ENCODE assay signal across 22 mouse cellular contexts in genomic region chr19:10495670-10496069, GRCm38 (mm10). TPM values are rescaled to one million over a fixed set of nuclear protein-coding genes. Genes with fewer than 3 reads are reported as not detected.
DNase-seq lines count a peak whose midpoint lies in the region; ATAC-seq and TF ChIP-seq lines count a peak whose summit lies in the region.
"Had no signal": no experiment of that assay in that cellular context is flagged by ENCODE, and none has a peak within 500 bp of the region (broad histone marks: within the 10 kb centered on the region; RNA-seq: fewer than 3 reads in every experiment).

No protein-coding gene starts in this region.

- no peaks in the 10 kb centered on the region for H3K9me3 ChIP-seq in hindbrain, embryonic 13.5 days
- H3K9me3 ChIP-seq in hindbrain, postnatal 0 days (ENCODE audit: low read length): no peaks in the 10 kb centered on the region
- H3K9me3 ChIP-seq in kidney, embryonic 14.5 days (ENCODE audit: control insufficient read depth, low read length): no peaks in the 10 kb centered on the region
- H3K9me3 ChIP-seq: embryonic facial prominence, embryonic 13.5 days; forebrain, embryonic 12.5 days; heart, embryonic 10.5 days; hindbrain, embryonic 12.5 days had no signal

- no peak for TF ChIP-seq CTCF in hindbrain, postnatal 0 days (IDR thresholded peaks at IDR 0.05; ENCODE audit: low read depth)
- TF ChIP-seq CTCF in C2C12 (IDR thresholded peaks at IDR 0.05; ENCODE audit: control insufficient read depth, insufficient read depth, insufficient read length): no peak

- H3K4me2 ChIP-seq in hindbrain, embryonic 13.5 days: no peak overlapping the region
- H3K4me2 ChIP-seq in hindbrain, postnatal 0 days (ENCODE audit: low read depth, low read length): no peak overlapping the region
- no peak overlapping the region for H3K4me2 ChIP-seq in kidney, embryonic 14.5 days (replicated peaks; ENCODE audit: low read depth, low read length)
- H3K4me2 ChIP-seq: embryonic facial prominence, embryonic 13.5 days; forebrain, embryonic 12.5 days; hindbrain, embryonic 12.5 days had no signal

- no peaks in the 10 kb centered on the region for H3K79me3 ChIP-seq in C2C12 (ENCODE audit: low read depth)

- DNase-seq in hindbrain, postnatal 0 days (ENCODE audit: low spot score): no peak
- DNase-seq in 3T3-L1 (ENCODE audit: low read depth, low spot score): peak; percentile 21
- DNase-seq in adrenal gland, postnatal 36 days: peak; percentile 53 to 57
- DNase-seq in lung, adult 18-20 months: no peak
- DNase-seq: cerebellum, adult 18-20 months; cerebellum, adult 9-11 months; cerebellum, postnatal 36 days; gastrocnemius, postnatal 10 days; heart, adult 18-20 months; heart, postnatal 10 days; heart, postnatal 4 days; kidney, adult 11 months; kidney, adult 9 months had no signal

- no peaks in the 10 kb centered on the region for H3K27me3 ChIP-seq in hindbrain, embryonic 13.5 days
- H3K27me3 ChIP-seq in hindbrain, postnatal 0 days (ENCODE audit: insufficient read depth, low read length): no peaks in the 10 kb centered on the region
- H3K27me3 ChIP-seq in C2C12 (ENCODE audit: control insufficient read depth, insufficient read depth, insufficient read length): no peaks in the 10 kb centered on the region
- no peaks in the 10 kb centered on the region for H3K27me3 ChIP-seq in kidney, embryonic 14.5 days (ENCODE audit: control insufficient read depth, insufficient read depth, low read length)
- H3K27me3 ChIP-seq: embryonic facial prominence, embryonic 13.5 days; forebrain, embryonic 12.5 days; hindbrain, embryonic 12.5 days had no signal

- no peak overlapping the region for H3K4me3 ChIP-seq in hindbrain, embryonic 13.5 days
- H3K4me3 ChIP-seq in hindbrain, postnatal 0 days (ENCODE audit: low read length): no peak overlapping the region
- H3K4me3 ChIP-seq in C2C12 (ENCODE audit: insufficient read depth, poor library complexity, severe bottlenecking): no peak overlapping the region
- no peak overlapping the region for H3K4me3 ChIP-seq in kidney, embryonic 14.5 days (ENCODE audit: low read length)
- H3K4me3 ChIP-seq: embryonic facial prominence, embryonic 13.5 days; forebrain, embryonic 12.5 days; heart, embryonic 10.5 days; hindbrain, embryonic 12.5 days had no signal

- H3K9ac ChIP-seq in hindbrain, embryonic 13.5 days: no peak overlapping the region
- H3K9ac ChIP-seq in hindbrain, postnatal 0 days (replicated peaks; ENCODE audit: low read length): no peak overlapping the region
- H3K9ac ChIP-seq in kidney, embryonic 14.5 days (ENCODE audit: low read depth, low read length): no peak overlapping the region
- H3K9ac ChIP-seq: embryonic facial prominence, embryonic 13.5 days; forebrain, embryonic 12.5 days; hindbrain, embryonic 12.5 days had no signal

- peak overlapping the region; percentile 35; the same call in 1 of the 2 replicates for H3K27ac ChIP-seq in hindbrain, embryonic 13.5 days
- no peak overlapping the region for H3K27ac ChIP-seq in hindbrain, postnatal 0 days
- H3K27ac ChIP-seq in kidney, embryonic 14.5 days (ENCODE audit: low read depth, low read length): no peak overlapping the region
- H3K27ac ChIP-seq: embryonic facial prominence, embryonic 13.5 days; forebrain, embryonic 12.5 days; heart, embryonic 10.5 days; hindbrain, embryonic 12.5 days had no signal

- no peak overlapping the region for H3ac ChIP-seq in C2C12 (ENCODE audit: control insufficient read depth, insufficient read length, low read depth)

- no peak for ATAC-seq in hindbrain, embryonic 13.5 days (ENCODE audit: low FRiP score)
- ATAC-seq in hindbrain, postnatal 0 days: no peak
- no peak for ATAC-seq in kidney, embryonic 14.5 days (ENCODE audit: low FRiP score, low TSS enrichment)
- ATAC-seq: forebrain, embryonic 16.5 days had no signal

- H3K4me1 ChIP-seq in hindbrain, embryonic 13.5 days (replicated peaks): peaks cover 20% of the 10 kb centered on the region
- no peaks in the 10 kb centered on the region for H3K4me1 ChIP-seq in hindbrain, postnatal 0 days (ENCODE audit: insufficient read depth, low read length)
- H3K4me1 ChIP-seq in kidney, embryonic 14.5 days (ENCODE audit: control insufficient read depth, insufficient read depth, low read length): 0 out of 2 replicates have a peak, but pooled peaks cover 11% of the 10 kb centered on the region

- peaks cover 18% of the 10 kb centered on the region for H3K36me3 ChIP-seq in hindbrain, embryonic 13.5 days
- peaks cover 5% of the 10 kb centered on the region; the same call in 1 of the 2 replicates for H3K36me3 ChIP-seq in hindbrain, postnatal 0 days (ENCODE audit: insufficient read depth, low read length)
- H3K36me3 ChIP-seq in C2C12 (ENCODE audit: control insufficient read depth, insufficient read depth): peaks cover 9% of the 10 kb centered on the region
- peaks cover 15% of the 10 kb centered on the region; the same call in 1 of the 2 replicates for H3K36me3 ChIP-seq in kidney, embryonic 14.5 days (ENCODE audit: control insufficient read depth, insufficient read depth, low read length)

- H3K79me2 ChIP-seq in C2C12 (ENCODE audit: control insufficient read depth, insufficient read depth): no peaks in the 10 kb centered on the region

- WGBS in hindbrain, embryonic 13.5 days: 87% methylated on average over 1 of the region's 1 CpGs
- WGBS in hindbrain, postnatal 0 days: 86% methylated on average over 1 of the region's 1 CpGs
- WGBS in kidney, embryonic 14.5 days: 33% methylated on average over 1 of the region's 1 CpGs

TF ChIP-seq in C2C12, 6 proteins besides CTCF, POLR2A, EP300 and RAD21:
- TF ChIP-seq FOSL1 (IDR thresholded peaks at IDR 0.05; ENCODE audit: insufficient read depth, low read length, poor library complexity, severe bottlenecking) (peak; percentile 85), CEBPB (IDR thresholded peaks at IDR 0.05; ENCODE audit: low read depth) (no peak), USF1 (IDR thresholded peaks at IDR 0.05; ENCODE audit: low read depth) (no peak), MYOG (IDR thresholded peaks at IDR 0.05; ENCODE audit: control insufficient read depth, extremely low read depth, insufficient read length) (no peak), MYOD1 (IDR thresholded peaks at IDR 0.05; ENCODE audit: control insufficient read depth, insufficient read length, low read depth) (peak; percentile 46), MAX (IDR thresholded peaks at IDR 0.05) (no peak)

RNA-seq across cellular contexts. Expression of gene Ppp1r32, which starts 12.9 kb away (rescaled TPM):
- polyA plus RNA-seq in hindbrain, embryonic 13.5 days (2015; fragmentation: Nextera tagmentation; extraction: Ambion mirVana): 1.1 and 3.0 TPM in 2 replicates
- total RNA-seq in hindbrain, postnatal 0 days (2014; rRNA removed): 4.0 and 5.4 TPM in 2 replicates
- 2.3 and 2.9 TPM in 2 replicates for polyA plus RNA-seq in hindbrain, postnatal 0 days (2015; fragmentation: Nextera tagmentation; extraction: Ambion mirVana)
- 0.04 TPM for polyA plus RNA-seq in C2C12 (2012; fragmentation: generic; extraction: Trizol)
- total RNA-seq in adrenal gland, postnatal 36 days (2021): under 1 TPM; 0.63 to 0.93 TPM
- not detected in 2 replicates for polyA plus RNA-seq in kidney, embryonic 14.5 days (2014; fragmentation: Nextera tagmentation; extraction: Ambion mirVana)
- polyA plus RNA-seq: heart, embryonic 10.5 days; heart, embryonic 14.5 days had no signal

RNA-seq across cellular contexts. Expression of gene Cpsf7, which starts 29.4 kb away (rescaled TPM):
- 49.0 and 52.8 TPM in 2 replicates for polyA plus RNA-seq in hindbrain, embryonic 13.5 days (2015; fragmentation: Nextera tagmentation; extraction: Ambion mirVana)
- total RNA-seq in hindbrain, postnatal 0 days (2014; rRNA removed): 44.9 and 47.4 TPM in 2 replicates
- 34.4 and 36.2 TPM in 2 replicates for polyA plus RNA-seq in hindbrain, postnatal 0 days (2015; fragmentation: Nextera tagmentation; extraction: Ambion mirVana)
- polyA plus RNA-seq in C2C12 (2012; fragmentation: generic; extraction: Trizol): 26.5 TPM
- total RNA-seq in adrenal gland, postnatal 36 days (2021): 10 to 100 TPM; 42.0 to 55.1 TPM
- 40.7 and 63.0 TPM in 2 replicates for polyA plus RNA-seq in kidney, embryonic 14.5 days (2014; fragmentation: Nextera tagmentation; extraction: Ambion mirVana)

RNA-seq across cellular contexts. Expression of gene Sdhaf2, which starts 30.3 kb away (rescaled TPM):
- 67.6 and 69.1 TPM in 2 replicates for polyA plus RNA-seq in hindbrain, embryonic 13.5 days (2015; fragmentation: Nextera tagmentation; extraction: Ambion mirVana)
- total RNA-seq in hindbrain, postnatal 0 days (2014; rRNA removed): 47.7 and 58.2 TPM in 2 replicates
- polyA plus RNA-seq in hindbrain, postnatal 0 days (2015; fragmentation: Nextera tagmentation; extraction: Ambion mirVana): 60.2 and 64.2 TPM in 2 replicates
- polyA plus RNA-seq in C2C12 (2012; fragmentation: generic; extraction: Trizol): 35.4 TPM
- total RNA-seq in adrenal gland, postnatal 36 days (2021): 10 to 100 TPM; 61.6 to 63.5 TPM
- 65.1 and 65.6 TPM in 2 replicates for polyA plus RNA-seq in kidney, embryonic 14.5 days (2014; fragmentation: Nextera tagmentation; extraction: Ambion mirVana)

RNA-seq across cellular contexts. Expression of gene Lrrc10b, which starts 38.4 kb away (rescaled TPM):
- polyA plus RNA-seq in hindbrain, embryonic 13.5 days (2015; fragmentation: Nextera tagmentation; extraction: Ambion mirVana): 0.53 and 1.1 TPM in 2 replicates
- 6.5 and 6.8 TPM in 2 replicates for total RNA-seq in hindbrain, postnatal 0 days (2014; rRNA removed)
- 2.0 and 2.1 TPM in 2 replicates for polyA plus RNA-seq in hindbrain, postnatal 0 days (2015; fragmentation: Nextera tagmentation; extraction: Ambion mirVana)
- polyA plus RNA-seq in C2C12 (2012; fragmentation: generic; extraction: Trizol): 0.07 TPM
- 1 to 10 TPM; 3.5 to 6.2 TPM for total RNA-seq in adrenal gland, postnatal 36 days (2021)
- 0.91 and 1.0 TPM in 2 replicates for polyA plus RNA-seq in kidney, embryonic 14.5 days (2014; fragmentation: Nextera tagmentation; extraction: Ambion mirVana)

Comparison
In these comparisons a context has a peak if more than half of its experiments do, and no peak if none do; other contexts are left out.
1. DNase-seq: peak in 3T3-L1 (single experiment) and adrenal gland, postnatal 36 days (2 of 2); none in hindbrain, postnatal 0 days (single experiment) and lung, adult 18-20 months (0 of 2).